Mouse (Mus musculus) bone marrow macrophage, adult 2 months (primary cell): Measurements from ENCODE around the gene Dusp21.

Source experiments
- CTCF ChIP-seq: IDR thresholded peaks from 2 replicates; pipeline ENCODE4 v1.5.1; 2012; ENCODE audit warnings: low read depth, mild to moderate bottlenecking, low read length, moderate library complexity
- POLR2A ChIP-seq: IDR thresholded peaks from 2 replicates; pipeline ENCODE4 v1.6.1; 2012; ENCODE audit warnings: mild to moderate bottlenecking, low read depth, low read length, borderline replicate concordance

- TF ChIP-seq CTCF (no peak), POLR2A (no peak)
Measured at GRCm38 (mm10) chrX:18162192-18162857, 16.7 kb downstream of the Dusp21 start, which contains the start of gene Kdm6a.
